Mouse (Mus musculus) cerebral cortex, adult 2 months (tissue): Measurements from ENCODE around the gene Numa1.

Experiments used
- WGBS: fragments of 180-500 bp; shearing (Covaris S2); methylation state at CpG from one replicate; pipeline ENCODE4 v1.1.7; 2018; 5-methylcytosine and 5-hydroxymethylcytosine counted together

Numa1 gene

DNA sequence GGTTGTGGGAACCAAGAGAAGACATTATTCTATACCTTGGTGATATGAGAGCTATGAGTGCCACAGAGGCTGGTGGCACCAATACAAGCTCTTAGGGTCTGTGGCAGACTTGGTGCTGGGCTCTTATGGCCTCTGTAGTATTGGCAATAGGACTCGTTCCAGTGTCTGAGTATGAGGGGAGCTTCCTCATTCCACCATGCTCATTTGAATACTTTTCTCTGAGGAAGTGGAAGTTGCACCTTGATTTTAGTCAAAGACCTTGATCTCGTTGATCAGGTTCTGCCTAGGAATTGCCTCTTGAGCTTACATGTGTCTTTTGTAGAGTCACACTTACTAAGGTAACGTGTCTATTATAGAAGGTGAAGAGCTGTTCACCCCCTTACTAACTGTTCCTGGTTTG, 60.3 kb downstream of the Numa1 start:
- WGBS, result 89% methylated on average over 3 of the region's 3 CpGs

DNA sequence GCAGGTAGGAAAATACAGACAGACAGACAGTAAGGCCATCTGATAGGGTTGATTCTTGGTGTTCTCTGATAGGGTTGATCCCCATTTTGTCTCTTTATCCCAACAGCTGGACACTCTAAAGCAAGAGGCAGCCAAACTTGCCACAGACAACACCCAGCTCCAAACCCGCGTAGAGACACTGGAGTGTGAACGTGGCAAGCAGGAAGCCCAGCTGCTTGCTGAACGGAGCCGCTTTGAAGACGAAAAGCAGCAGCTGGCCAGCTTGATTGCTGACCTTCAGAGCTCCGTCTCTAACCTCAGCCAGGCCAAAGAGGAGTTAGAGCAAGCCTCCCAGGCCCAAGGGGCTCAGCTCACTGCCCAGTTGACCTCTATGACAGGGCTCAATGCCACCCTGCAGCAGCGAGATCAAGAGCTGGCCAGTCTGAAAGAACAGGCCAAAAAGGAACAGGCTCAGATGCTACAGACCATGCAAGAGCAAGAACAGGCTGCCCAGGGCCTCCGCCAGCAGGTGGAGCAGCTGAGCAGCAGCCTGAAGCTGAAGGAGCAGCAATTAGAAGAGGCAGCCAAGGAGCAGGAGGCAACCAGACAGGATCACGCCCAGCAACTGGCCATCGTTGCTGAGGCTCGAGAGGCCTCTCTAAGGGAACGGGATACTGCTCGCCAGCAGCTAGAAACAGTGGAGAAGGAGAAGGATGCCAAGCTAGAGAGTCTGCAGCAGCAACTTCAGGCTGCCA, 64.5 kb downstream of the Numa1 start:
- 41% methylated on average over 14 of the region's 14 CpGs for WGBS

DNA sequence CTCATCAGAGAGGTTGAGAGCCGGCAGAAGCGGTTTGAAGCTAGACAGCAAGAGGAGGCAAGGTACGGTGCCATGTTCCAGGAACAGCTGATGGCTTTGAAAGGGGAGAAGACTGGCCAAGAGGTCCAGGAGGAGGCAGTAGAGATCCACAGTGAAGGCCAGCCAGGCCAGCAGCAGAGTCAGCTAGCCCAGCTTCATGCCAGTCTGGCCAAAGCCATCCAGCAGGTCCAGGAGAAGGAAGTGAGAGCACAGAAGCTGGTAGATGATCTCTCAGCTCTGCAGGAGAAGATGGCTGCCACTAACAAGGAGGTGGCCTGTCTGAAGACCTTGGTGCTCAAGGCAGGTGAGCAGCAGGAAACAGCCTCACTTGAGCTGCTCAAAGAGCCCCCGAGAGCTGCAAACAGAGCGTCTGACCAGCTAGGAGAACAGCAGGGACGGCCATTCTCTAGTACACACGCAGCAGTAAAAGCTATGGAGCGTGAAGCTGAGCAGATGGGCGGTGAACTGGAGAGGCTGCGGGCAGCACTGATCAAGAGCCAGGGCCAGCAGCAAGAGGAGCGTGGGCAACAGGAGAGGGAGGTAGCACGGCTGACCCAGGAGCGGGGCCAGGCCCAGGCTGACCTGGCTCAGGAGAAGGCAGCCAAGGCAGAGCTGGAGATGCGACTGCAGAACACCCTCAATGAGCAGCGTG, 65.7 kb downstream of the Numa1 start:
- 70% methylated on average over 15 of the region's 15 CpGs for WGBS

DNA sequence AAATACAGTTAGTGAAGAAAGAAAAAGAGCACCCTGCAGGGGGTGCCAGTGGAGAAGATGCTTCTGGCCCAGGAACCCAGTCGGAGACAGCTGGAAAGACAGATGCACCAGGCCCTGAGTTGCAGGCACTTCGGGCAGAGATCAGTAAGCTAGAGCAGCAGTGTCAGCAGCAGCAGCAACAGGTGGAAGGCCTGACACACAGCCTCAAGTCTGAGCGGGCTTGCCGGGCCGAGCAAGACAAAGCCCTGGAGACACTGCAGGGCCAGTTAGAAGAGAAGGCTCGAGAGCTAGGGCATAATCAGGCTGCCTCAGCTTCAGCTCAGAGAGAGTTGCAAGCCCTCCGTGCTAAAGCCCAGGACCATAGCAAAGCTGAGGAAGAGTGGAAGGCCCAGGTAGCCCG, 66.4 kb downstream of the Numa1 start:
- WGBS, result 71% methylated on average over 8 of the region's 8 CpGs

DNA sequence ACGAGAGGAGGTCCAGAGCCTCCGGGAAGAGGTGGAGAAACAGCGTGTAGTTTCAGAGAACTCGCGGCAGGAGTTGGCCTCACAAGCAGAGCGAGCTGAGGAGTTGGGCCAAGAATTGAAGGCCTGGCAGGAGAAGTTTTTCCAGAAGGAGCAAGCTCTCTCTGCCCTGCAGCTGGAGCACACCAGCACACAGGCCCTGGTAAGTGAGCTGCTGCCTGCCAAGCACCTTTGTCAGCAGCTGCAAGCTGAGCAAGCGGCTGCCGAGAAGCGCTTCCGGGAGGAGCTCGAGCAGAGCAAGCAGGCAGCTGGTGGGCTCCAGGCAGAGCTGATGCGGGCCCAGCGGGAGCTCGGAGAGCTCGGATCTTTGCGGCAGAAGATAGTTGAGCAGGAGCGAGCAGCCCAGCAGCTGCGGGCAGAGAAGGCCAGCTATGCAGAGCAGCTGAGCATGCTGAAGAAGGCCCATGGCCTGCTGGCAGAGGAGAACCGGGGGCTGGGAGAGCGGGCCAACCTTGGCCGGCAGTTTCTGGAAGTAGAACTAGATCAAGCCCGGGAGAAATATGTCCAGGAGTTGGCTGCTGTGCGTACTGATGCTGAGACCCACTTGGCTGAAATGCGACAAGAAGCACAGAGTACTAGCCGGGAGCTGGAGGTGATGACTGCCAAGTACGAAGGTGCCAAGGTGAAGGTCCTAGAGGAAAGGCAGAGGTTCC, 67.2 kb downstream of the Numa1 start:
- 52% methylated on average over 26 of the region's 26 CpGs for WGBS

DNA sequence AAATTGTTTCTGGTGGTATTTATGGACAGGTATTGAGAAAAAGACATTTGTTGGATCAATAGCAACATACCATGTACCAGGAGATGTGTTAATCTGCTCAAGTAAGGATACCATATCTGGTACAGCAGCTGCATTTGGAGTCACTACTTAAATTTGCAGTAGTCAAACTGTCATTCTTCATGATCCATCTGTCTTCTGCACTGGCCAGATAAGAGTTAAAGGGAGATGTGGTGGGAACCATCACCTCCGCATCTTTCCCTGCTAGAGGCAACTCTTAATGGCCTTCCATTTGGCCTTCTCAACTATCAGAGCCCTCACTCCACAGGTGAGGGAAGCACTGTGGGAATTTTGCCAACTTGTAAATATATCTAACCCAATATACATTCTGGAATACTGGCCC, 72.6 kb downstream of the Numa1 start:
- 89% methylated on average over 1 of the region's 1 CpGs for WGBS

DNA sequence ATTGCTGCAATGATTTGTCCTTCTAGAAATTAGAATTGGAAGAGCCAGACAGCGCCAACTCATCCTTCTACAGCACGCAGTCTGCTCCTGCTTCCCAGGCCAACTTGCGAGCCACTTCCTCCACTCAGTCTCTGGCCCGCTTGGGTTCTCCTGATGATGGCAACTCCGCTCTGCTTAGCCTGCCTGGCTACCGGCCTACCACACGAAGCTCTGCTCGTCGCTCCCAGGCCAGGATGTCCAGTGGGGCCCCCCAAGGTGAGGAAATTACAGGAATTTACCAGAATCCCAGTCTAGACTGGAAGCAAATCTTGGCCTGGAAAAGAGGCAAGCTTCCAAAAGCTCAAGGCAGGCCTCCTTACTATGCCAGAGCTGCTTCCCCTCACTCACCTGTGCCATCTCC, 77.9 kb downstream of the Numa1 start:
- 61% methylated on average over 9 of the region's 9 CpGs for WGBS

DNA sequence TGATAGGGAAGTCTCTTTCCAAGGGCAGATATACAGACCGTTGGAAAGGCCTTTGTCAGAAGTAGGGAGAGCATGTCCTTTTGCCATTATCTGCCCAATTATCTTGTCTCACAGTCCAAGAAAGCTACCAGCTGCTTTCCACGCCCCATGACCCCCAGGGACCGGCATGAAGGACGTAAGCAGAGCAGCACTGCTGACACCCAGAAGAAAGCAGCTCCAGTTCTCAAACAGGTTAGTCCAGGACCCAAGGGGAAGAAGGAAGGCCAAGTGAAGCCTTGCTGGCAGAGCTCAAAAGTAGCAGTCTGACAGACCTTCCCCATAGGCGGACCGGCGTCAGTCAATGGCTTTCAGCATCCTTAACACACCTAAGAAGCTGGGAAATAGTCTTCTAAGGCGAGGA, 79.5 kb downstream of the Numa1 start:
- 89% methylated on average over 8 of the region's 8 CpGs for WGBS

DNA sequence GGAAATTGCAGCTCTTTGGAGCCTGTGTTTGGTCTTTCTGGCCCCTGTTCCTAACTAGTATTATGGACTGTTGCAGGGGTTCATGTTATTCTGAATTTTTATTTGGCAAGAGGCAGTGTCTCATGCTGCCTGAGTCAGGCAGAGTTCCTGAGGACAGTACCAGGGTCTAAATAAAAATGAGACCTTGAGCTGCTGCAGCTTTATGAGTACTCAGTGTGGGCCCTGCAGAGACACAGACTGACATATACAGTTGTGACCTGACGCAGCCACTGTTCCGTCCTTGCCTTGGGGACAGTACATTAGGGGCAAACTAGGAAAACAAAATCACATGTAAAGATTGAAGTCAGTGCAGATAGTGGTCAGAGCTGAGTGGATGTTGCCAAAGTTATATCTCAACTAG, 81.1 kb downstream of the Numa1 start:
- WGBS, result 84% methylated on average over 2 of the region's 2 CpGs

DNA sequence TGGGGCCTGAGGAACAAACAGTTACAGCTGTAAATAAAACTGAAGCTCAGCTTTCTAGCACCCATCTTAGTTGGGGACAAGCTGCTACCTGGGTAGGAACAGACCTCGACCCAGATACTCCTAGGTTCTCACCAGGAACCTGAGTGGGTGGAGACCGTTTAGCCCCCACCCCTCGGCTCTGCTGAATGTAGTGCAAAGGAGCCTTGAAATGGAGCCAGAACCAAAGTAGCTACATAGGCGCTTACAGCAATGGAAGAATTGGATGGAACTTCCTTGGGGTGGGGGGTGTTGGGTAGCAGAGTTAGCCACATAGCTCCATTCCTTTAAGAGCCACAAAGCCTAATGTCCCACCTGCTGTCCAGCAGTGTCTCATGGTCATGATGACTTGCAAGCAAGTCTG, 83.0 kb downstream of the Numa1 start:
- WGBS, result 45% methylated on average over 4 of the region's 4 CpGs

DNA sequence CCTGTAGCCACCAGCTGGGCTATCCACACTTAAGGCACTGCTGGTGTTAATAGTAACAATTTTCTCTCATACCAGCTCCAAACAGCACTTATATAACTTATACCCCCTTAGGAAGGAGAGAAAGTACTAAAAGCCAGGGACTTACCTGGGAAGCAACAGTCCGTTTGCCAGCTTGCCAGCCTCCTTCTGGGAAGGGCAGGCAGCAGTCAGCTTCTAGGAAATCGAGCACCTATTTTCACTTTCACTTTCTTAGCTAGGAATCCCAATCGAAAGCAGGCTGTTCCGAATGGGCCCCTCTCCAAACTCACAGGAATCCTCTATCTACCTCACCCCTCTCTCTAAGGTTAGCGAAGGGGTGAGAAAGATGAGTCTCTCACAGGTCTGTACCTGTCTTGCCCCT, 83.5 kb downstream of the Numa1 start:
- 56% methylated on average over 5 of the region's 5 CpGs for WGBS

DNA sequence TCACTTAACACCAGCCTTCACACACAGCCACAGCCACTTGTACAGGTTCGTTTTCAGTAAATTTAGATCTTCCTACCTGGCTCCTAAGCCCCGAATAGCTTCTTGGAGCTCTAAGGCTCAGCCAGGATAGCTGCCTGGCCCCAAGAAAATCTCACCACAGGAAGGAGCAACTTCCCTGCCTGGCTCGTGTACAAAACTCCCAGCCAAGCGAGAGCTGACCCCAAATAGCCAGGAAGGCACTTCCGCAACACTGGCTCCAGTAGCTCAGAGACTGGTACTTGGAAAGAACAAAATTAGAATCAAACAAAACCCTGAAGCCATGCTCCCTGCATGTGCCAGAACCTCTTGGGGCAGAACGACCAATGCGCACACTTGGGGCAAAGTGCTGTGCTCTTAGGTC, 84.1 kb downstream of the Numa1 start:
- WGBS, result 45% methylated on average over 7 of the region's 7 CpGs

DNA sequence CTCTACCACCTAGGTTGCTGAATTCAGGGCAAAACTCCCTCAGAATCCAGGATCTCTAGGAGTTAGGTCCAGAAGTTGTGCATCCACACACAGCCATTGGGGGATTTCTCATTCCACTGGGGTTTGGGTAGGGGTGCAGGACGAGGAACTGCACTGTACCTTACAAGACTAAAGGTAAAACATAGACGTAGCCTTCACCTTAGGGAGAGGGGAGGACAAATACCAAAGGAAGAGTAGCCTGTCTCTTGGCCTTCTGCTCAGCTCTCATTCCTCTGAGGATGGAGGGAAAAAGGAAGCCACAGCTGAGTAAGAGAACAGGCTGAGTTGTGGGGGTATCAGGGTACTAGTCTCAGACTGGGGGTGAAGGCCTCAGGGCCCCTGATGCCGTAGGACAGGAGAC, 84.7 kb downstream of the Numa1 start, which contains the start of gene Il18bp:
Gene Il18bp (minus strand): TSS at position 101 of the 400 bp plus-strand sequence.
- 93% methylated on average over 3 of the region's 3 CpGs for WGBS

DNA sequence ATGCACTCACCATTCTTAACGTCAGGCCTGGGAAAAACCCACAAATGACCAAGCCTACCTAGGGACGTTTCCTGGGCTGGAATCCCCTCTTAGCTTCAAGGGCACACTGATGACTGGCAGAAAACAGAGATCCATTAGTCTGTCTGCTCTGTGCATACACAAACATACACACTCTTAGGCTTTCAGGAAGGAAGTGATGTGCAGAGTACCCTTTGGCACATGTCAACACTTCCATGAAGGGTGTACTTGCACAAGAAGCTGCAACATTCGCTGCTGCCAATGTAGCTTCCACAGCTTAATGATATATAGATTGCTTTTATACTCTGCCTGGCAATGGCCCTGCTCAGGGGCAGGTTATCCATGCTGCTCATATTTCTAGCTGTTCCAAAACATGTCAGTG, 85.5 kb downstream of the Numa1 start:
- WGBS, result 59% methylated on average over 3 of the region's 3 CpGs

DNA sequence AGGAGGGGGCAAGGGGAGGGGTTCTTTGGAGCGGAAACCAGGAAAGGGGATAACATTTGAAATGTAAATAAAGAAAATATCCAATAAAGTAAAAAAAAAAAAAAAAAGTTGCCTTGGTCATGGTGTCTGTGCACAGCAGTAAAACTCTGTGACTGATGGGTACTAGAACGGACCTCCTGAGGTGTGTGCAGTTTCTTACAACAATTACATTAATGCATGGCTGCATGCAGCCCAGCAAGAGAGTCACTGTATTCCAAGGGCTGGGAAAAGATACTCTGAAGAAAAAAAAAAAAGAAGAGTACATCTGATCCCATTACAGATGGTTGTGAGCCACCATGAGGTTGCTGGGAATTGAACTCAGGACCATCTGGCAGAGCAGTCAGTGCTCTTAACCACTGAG, 87.0 kb downstream of the Numa1 start:
- WGBS, result 96% methylated on average over 2 of the region's 2 CpGs

DNA sequence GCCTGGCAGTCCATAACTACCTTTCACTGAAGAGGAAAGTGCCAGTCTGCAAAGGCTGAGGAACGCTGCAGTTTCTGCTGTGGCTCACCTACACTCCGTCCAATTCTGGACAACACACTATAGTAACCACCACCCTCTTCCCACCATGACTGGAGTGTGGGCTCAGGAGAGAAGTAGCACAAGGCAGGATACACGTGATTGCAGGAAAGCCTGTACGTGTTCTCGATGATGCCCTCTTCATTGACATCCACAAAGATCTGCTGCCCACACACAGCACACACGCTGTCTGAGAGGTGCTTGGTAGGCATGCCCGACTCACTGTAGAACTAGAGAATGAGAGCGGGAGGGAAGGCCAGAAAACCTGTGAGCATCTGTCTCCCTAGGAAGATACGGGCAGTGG, 89.9 kb downstream of the Numa1 start:
- 59% methylated on average over 9 of the region's 9 CpGs for WGBS

DNA sequence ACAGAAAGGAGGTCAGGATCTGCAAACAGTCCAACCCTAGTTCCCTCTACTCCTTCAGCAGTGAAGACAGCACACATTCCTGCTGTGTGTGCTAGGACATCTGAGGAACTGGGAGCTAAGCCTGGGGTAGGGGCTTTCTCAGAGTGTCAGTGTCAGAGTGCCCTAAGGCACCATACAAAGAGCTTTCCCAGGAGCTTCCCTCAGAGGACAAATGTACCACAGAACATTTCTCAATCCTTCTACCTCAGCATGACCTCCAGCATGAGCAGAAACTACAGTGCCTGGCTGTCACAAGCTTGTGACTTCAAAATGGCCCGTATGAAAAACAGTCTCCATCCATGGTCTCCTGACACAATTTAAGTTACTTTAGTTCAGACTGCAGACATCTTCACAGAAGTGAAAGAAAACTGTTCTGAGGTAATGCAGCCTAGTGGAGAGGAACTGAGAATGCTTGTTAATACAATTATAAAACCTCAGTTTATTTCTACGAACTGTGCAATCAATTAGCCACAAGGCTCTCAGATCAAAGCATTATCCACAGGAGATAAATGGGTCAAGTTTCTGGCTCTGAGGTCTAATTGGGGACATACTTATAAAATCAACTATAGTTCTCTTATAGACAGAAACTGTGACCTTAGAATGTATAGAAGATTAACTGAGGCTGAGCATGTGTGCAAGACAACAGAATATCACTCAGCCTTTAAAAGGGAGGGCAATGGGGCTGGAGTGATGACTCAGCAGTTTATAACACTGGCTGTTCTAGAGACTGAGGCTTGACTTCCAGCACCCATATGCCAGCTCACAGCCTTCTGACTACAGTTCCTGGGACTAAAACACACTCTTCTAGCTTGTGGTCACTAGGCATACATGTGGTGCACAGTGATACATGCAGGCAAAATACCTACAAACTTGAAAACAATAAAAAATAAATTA, 91.5 kb downstream of the Numa1 start:
- WGBS, result 70% methylated on average over 2 of the region's 2 CpGs

DNA sequence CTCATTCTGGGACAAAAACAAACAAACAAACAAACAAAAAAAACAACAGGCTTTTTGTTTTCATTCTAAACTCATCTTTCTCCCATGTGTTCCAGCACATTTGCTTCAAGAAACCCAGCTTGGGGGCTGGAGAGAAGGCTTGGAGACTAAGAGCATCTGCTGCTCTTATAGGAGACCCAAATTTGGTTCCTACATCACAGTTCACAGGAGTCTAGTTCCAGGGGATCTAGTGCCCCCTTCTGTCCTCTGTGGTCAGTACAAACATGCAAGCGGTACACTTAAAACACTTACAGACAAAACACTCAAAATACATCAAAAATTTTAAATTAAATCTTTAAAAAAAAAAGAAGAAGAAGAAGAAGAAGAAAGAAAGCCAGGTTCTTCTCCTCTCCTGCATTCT, 101.0 kb downstream of the Numa1 start:
- WGBS, result 76% methylated on average over 1 of the region's 1 CpGs

DNA sequence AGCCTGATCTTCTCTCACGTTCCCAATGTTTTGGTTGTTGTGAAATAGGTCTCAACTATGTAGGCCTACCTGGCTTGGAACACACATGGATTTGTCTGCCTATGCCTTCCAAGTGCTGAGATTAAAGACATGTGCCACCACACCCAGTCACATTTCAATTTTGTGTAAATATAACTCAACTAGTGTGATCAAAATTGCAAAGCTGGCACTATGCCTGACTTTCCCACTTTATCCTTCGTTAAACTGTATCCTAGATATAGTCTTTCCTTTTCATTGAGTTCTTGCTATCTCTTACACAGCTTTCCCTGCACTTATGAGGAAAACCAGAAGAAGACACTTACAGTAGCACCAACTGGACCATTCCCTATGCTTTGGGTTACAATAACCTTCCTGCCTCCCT, 101.6 kb downstream of the Numa1 start:
- 48% methylated on average over 2 of the region's 2 CpGs for WGBS

DNA sequence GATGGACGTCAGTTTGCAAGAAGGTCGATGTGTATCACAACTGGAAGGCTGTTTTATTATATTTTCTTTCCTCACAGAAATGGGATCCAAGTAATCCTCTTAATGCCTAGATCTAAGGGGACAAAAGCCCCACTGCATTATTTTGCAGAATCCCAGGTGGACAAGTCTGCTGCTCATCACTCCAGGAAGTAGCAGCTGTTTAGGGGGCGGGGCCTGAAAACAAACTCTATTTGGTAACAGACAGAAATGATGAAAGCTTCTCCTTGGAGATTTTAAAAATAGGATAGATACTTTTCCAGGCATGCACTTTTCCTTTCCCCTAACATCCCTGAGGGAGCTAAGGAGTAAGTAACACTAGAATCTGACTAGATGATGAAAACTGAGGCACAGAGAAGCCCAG, 103.4 kb downstream of the Numa1 start:
- WGBS, result 83% methylated on average over 3 of the region's 3 CpGs

DNA sequence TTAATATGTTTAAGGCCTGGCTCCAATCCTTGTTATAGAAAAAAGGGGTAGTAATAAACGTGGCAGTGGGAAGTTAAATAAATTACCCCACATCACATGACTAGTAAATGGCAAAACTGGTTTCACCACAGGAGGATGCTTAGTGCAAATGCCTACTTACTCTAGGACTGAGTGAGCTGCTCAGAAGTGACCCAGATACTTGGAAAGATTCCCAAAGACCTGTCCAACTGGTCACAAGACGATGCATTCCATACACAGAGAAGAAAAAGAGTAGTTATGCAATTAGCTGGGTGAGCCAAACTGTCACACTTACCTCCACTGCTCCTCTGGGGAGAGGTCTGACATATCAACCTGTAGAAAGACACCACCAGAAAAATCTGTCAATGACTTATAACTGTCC, 108.4 kb downstream of the Numa1 start:
- WGBS, result 59% methylated on average over 2 of the region's 2 CpGs

DNA sequence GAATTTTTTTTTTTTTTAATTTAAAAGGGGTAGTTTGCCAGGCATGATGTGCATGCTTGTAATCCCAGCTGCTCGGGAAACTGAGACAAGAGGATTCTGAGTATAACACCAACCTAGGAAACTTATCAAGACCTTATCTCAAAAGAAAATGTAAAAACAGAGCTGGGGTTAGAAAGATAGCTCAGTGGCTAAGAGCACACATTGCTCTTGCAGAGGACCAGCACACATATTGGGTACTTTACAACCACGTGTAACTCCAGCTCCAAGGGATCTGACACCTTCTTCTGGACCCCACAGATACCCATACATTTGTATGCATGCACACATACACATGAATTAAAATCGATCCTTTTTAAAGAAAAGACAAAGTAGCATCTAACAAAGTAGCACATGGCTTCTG, 127.4 kb downstream of the Numa1 start:
- 81% methylated on average over 3 of the region's 3 CpGs for WGBS
